Mouse (Mus musculus) mouse embryonic stem cell (cell line): ENCODE measurements around the gene Vstm5.

ENCODE experiments used
- in situ Hi-C, 2 experiments: fragments of 300-500 bp; cut with MboI; formaldehyde crosslinking; loops; 1 replicate in 1 of 2; 3 replicates in 1 of 2; pipeline ENCODE4 v1.14.3; 2019 to 2020; ENCODE audit warnings: low sequenced_read_pairs in 2 of 2, low pct_unique_long_range_greater_than_20kb in 1 of 2, mixed read lengths in 1 of 2; ENCODE audit not compliant: unreplicated experiment in 1 of 2

The Vstm5 gene

GRCm38 (mm10) chr9:15302881-15303280 lies 64.0 kb downstream of the Vstm5 start:
- in situ Hi-C loops = no loop called here

GRCm38 (mm10) chr9:15305503-15306397 lies 66.9 kb downstream of the Vstm5 start, which contains the start of gene Taf1d:
Gene Taf1d (plus strand): TSS chr9:15306214.
- in situ Hi-C loops = no loop called here

- in situ Hi-C loops = no loop called here
Observed at GRCm38 (mm10) chr9:15306398-15307119, 67.7 kb downstream of the Vstm5 start, which contains the start of gene 4931406C07Rik. Gene 4931406C07Rik (minus strand): TSS chr9:15306448.

GRCm38 (mm10) chr9:15307257-15307656 lies 68.4 kb downstream of the Vstm5 start:
- in situ Hi-C loops = no loop called here

GRCm38 (mm10) chr9:15308254-15308653 lies 69.4 kb downstream of the Vstm5 start:
- in situ Hi-C loops = no loop called here
